Mouse (Mus musculus): Measurements from ENCODE around the gene Fam136a.

GRCm38 (mm10) chr6:86325646-86326045, 39.8 kb upstream of the Fam136a start:
- no peak for TF ChIP-seq CEBPB (IDR thresholded peaks at IDR 0.05; ENCODE audit: insufficient read depth, poor library complexity, severe bottlenecking)
- TF ChIP-seq POLR2A (IDR thresholded peaks at IDR 0.05; ENCODE audit: insufficient read length, low read depth) = no peak
- no peak for TF ChIP-seq MAX (IDR thresholded peaks at IDR 0.05; ENCODE audit: low read depth)
- TF ChIP-seq TCF12 (IDR thresholded peaks at IDR 0.05; ENCODE audit: insufficient read depth, poor library complexity, severe bottlenecking) = no peak

Measured in myocyte (in vitro differentiated cells).